Mouse (Mus musculus) liver, embryonic 11.5 days (tissue): Measurements from ENCODE around the gene Ccdc92. TPM values are rescaled to one million over a fixed set of nuclear protein-coding genes. Genes with fewer than 3 reads are reported as not detected.

Experiments used
- ATAC-seq: fragments of 200-750 bp; cut with Nextera tagmentation; replicated peaks from 2 replicates; pipeline ENCODE4 v1.8.0; 2017; ENCODE audit warnings: moderate number of reproducible peaks, mild to moderate bottlenecking, moderate TSS enrichment, moderate library complexity; ENCODE audit not compliant: low FRiP score
- DNase-seq: peaks from one replicate; pipeline ENCODE4 v3.0.0-alpha.2; 2017; ENCODE audit warnings: low spot score
- H3K27ac ChIP-seq: fragments of 300-500 bp; sonication (generic); 2 replicates; pipeline ENCODE4 v1.5.1; 2014; ENCODE audit warnings: mild to moderate bottlenecking, low read depth, low read length, control low read depth
- H3K27me3 ChIP-seq: fragments of 300-500 bp; sonication (generic); replicated peaks from 2 replicates; pipeline ENCODE4 v1.6.1; 2014; ENCODE audit warnings: low read length, mixed read lengths; ENCODE audit not compliant: control insufficient read depth, insufficient read depth
- H3K36me3 ChIP-seq: fragments of 300-500 bp; sonication (generic); 2 replicates; pipeline ENCODE4 v1.6.1; 2014; ENCODE audit warnings: mild to moderate bottlenecking, low read length, moderate library complexity, mixed read lengths; ENCODE audit not compliant: control insufficient read depth, insufficient read depth
- H3K4me1 ChIP-seq: fragments of 300-500 bp; sonication (generic); replicated peaks from 2 replicates; pipeline ENCODE4 v1.6.1; 2014; ENCODE audit warnings: low read length, mixed read lengths; ENCODE audit not compliant: control insufficient read depth, insufficient read depth
- H3K4me2 ChIP-seq: fragments of 300-500 bp; sonication (generic); 2 replicates; pipeline ENCODE4 v1.6.1; 2014; ENCODE audit warnings: mild to moderate bottlenecking, control low read depth, moderate library complexity
- H3K4me3 ChIP-seq: fragments of 300-500 bp; sonication (generic); 2 replicates; pipeline ENCODE4 v1.5.1; 2014; ENCODE audit warnings: low read depth, low read length, control low read depth
- H3K9ac ChIP-seq: fragments of 300-500 bp; sonication (generic); 2 replicates; pipeline ENCODE4 v1.6.1; 2014; ENCODE audit warnings: low read depth, low read length, control low read depth
- H3K9me3 ChIP-seq: fragments of 300-500 bp; sonication (generic); 2 replicates; pipeline ENCODE4 v1.6.1; 2016; ENCODE audit warnings: low read length, inconsistent platforms, mixed read lengths; ENCODE audit not compliant: control insufficient read depth
- WGBS: fragments of 180-500 bp; shearing (Covaris S2); extraction: QIAGEN DNeasy Blood & Tissue Kit; methylation state at CpG from one replicate; pipeline ENCODE4 v1.1.7; 2014; 5-methylcytosine and 5-hydroxymethylcytosine counted together
- polyA plus RNA-seq: library from polyadenylated mRNA; unstranded; fragments of >200 nt; fragmentation: Nextera tagmentation; extraction: Ambion mirVana; gene quantifications from 2 replicates; pipeline ENCODE4 v1.2.1, GENCODE M21; 2014

Gene Ccdc92
- polyA plus RNA-seq, 1 experiment from 2014 or later: 4.4 TPM

GRCm38 (mm10) chr5:124822128-124822894 is 39.9 kb downstream of the Ccdc92 start:
- ATAC-seq (no peak), DNase-seq (no peak)
- no peak overlapping the region for H3K9ac ChIP-seq
- H3K27ac ChIP-seq: no peak overlapping the region
- no peaks in the 10 kb centered on the region for H3K4me1 ChIP-seq
- no peak overlapping the region for H3K4me3 ChIP-seq
- no peak overlapping the region for H3K4me2 ChIP-seq
- H3K36me3 ChIP-seq: no peaks in the 10 kb centered on the region
- no peaks in the 10 kb centered on the region for H3K9me3 ChIP-seq
- H3K27me3 ChIP-seq: no peaks in the 10 kb centered on the region
- 81% methylated on average over 18 of the region's 18 CpGs for WGBS

GRCm38 (mm10) chr5:124817050-124817449 is 45.2 kb downstream of the Ccdc92 start:
- Histone ChIP-seq H3K27ac (no peak overlapping the region), H3K4me2 (no peak overlapping the region), H3K9ac (no peak overlapping the region), H3K4me1 (no peaks in the 10 kb centered on the region), H3K9me3 (no peaks in the 10 kb centered on the region), H3K27me3 (no peaks in the 10 kb centered on the region), H3K36me3 (no peaks in the 10 kb centered on the region), H3K4me3 (no peak overlapping the region)
- ATAC-seq (no peak), DNase-seq (no peak)
- WGBS: 83% methylated on average over 15 of the region's 15 CpGs

- no peak overlapping the region for H3K27ac ChIP-seq
- H3K9ac ChIP-seq: no peak overlapping the region
- no peak overlapping the region for H3K4me3 ChIP-seq
- ATAC-seq (no peak), DNase-seq (no peak)
- no peaks in the 10 kb centered on the region for H3K36me3 ChIP-seq
- no peaks in the 10 kb centered on the region for H3K9me3 ChIP-seq
- 64% methylated on average over 5 of the region's 5 CpGs for WGBS
- H3K4me1 ChIP-seq: no peaks in the 10 kb centered on the region
- H3K27me3 ChIP-seq: no peaks in the 10 kb centered on the region
- no peak overlapping the region for H3K4me2 ChIP-seq
Observed at GRCm38 (mm10) chr5:124814797-124815196, 47.4 kb downstream of the Ccdc92 start.

GRCm38 (mm10) chr5:124812466-124812865 is 49.8 kb downstream of the Ccdc92 start:
- ATAC-seq (no peak), DNase-seq (no peak)
- no peaks in the 10 kb centered on the region for H3K27me3 ChIP-seq
- H3K4me2 ChIP-seq: no peak overlapping the region
- no peaks in the 10 kb centered on the region for H3K9me3 ChIP-seq
- no peak overlapping the region for H3K9ac ChIP-seq
- H3K4me1 ChIP-seq: no peaks in the 10 kb centered on the region
- H3K4me3 ChIP-seq: no peak overlapping the region
- 72% methylated on average over 12 of the region's 12 CpGs for WGBS
- no peak overlapping the region for H3K27ac ChIP-seq
- H3K36me3 ChIP-seq: no peaks in the 10 kb centered on the region

GRCm38 (mm10) chr5:124809708-124810366 is 52.4 kb downstream of the Ccdc92 start:
- no peaks in the 10 kb centered on the region for H3K27me3 ChIP-seq
- no peaks in the 10 kb centered on the region for H3K36me3 ChIP-seq
- DNase-seq (no peak), ATAC-seq (no peak)
- no peak overlapping the region for H3K27ac ChIP-seq
- no peak overlapping the region for H3K9ac ChIP-seq
- H3K4me3 ChIP-seq: no peak overlapping the region
- no peak overlapping the region for H3K4me2 ChIP-seq
- no peaks in the 10 kb centered on the region for H3K9me3 ChIP-seq
- WGBS: 75% methylated on average over 4 of the region's 4 CpGs
- no peaks in the 10 kb centered on the region for H3K4me1 ChIP-seq

GRCm38 (mm10) chr5:124792112-124792511 is 70.1 kb downstream of the Ccdc92 start:
- 85% methylated on average over 7 of the region's 7 CpGs for WGBS
- H3K27ac ChIP-seq: no peak overlapping the region
- H3K4me1 ChIP-seq: no peaks in the 10 kb centered on the region
- no peak overlapping the region for H3K9ac ChIP-seq
- no peaks in the 10 kb centered on the region for H3K9me3 ChIP-seq
- DNase-seq (no peak), ATAC-seq (no peak)
- no peak overlapping the region for H3K4me3 ChIP-seq
- no peak overlapping the region for H3K4me2 ChIP-seq
- no peaks in the 10 kb centered on the region for H3K27me3 ChIP-seq
- no peaks in the 10 kb centered on the region for H3K36me3 ChIP-seq

GRCm38 (mm10) chr5:124785650-124786049 is 76.6 kb downstream of the Ccdc92 start:
- DNase-seq: no peak
- H3K4me2 ChIP-seq: no peak overlapping the region
- H3K9me3 ChIP-seq: no peaks in the 10 kb centered on the region
- no peak overlapping the region for H3K4me3 ChIP-seq
- H3K36me3 ChIP-seq: no peaks in the 10 kb centered on the region
- ATAC-seq: no peak
- H3K27me3 ChIP-seq: no peaks in the 10 kb centered on the region
- H3K9ac ChIP-seq: no peak overlapping the region
- H3K4me1 ChIP-seq: no peaks in the 10 kb centered on the region
- H3K27ac ChIP-seq: no peak overlapping the region
- WGBS: 78% methylated on average over 7 of the region's 7 CpGs
